Mouse (Mus musculus) liver, embryonic 11.5 days (tissue): ENCODE measurements around the gene Veph1. TPM values are rescaled to one million over a fixed set of nuclear protein-coding genes. Genes with fewer than 3 reads are reported as not detected.

ENCODE experiments used
- ATAC-seq: fragments of 200-750 bp; cut with Nextera tagmentation; replicated peaks from 2 replicates; pipeline ENCODE4 v1.8.0; 2017; ENCODE audit warnings: moderate number of reproducible peaks, mild to moderate bottlenecking, moderate TSS enrichment, moderate library complexity; ENCODE audit not compliant: low FRiP score
- DNase-seq: peaks from one replicate; pipeline ENCODE4 v3.0.0-alpha.2; 2017; ENCODE audit warnings: low spot score
- H3K27ac ChIP-seq: fragments of 300-500 bp; sonication (generic); 2 replicates; pipeline ENCODE4 v1.5.1; 2014; ENCODE audit warnings: mild to moderate bottlenecking, low read depth, low read length, control low read depth
- H3K27me3 ChIP-seq: fragments of 300-500 bp; sonication (generic); replicated peaks from 2 replicates; pipeline ENCODE4 v1.6.1; 2014; ENCODE audit warnings: low read length, mixed read lengths; ENCODE audit not compliant: control insufficient read depth, insufficient read depth
- H3K36me3 ChIP-seq: fragments of 300-500 bp; sonication (generic); 2 replicates; pipeline ENCODE4 v1.6.1; 2014; ENCODE audit warnings: mild to moderate bottlenecking, low read length, moderate library complexity, mixed read lengths; ENCODE audit not compliant: control insufficient read depth, insufficient read depth
- H3K4me1 ChIP-seq: fragments of 300-500 bp; sonication (generic); replicated peaks from 2 replicates; pipeline ENCODE4 v1.6.1; 2014; ENCODE audit warnings: low read length, mixed read lengths; ENCODE audit not compliant: control insufficient read depth, insufficient read depth
- H3K4me2 ChIP-seq: fragments of 300-500 bp; sonication (generic); 2 replicates; pipeline ENCODE4 v1.6.1; 2014; ENCODE audit warnings: mild to moderate bottlenecking, control low read depth, moderate library complexity
- H3K4me3 ChIP-seq: fragments of 300-500 bp; sonication (generic); 2 replicates; pipeline ENCODE4 v1.5.1; 2014; ENCODE audit warnings: low read depth, low read length, control low read depth
- H3K9ac ChIP-seq: fragments of 300-500 bp; sonication (generic); 2 replicates; pipeline ENCODE4 v1.6.1; 2014; ENCODE audit warnings: low read depth, low read length, control low read depth
- H3K9me3 ChIP-seq: fragments of 300-500 bp; sonication (generic); 2 replicates; pipeline ENCODE4 v1.6.1; 2016; ENCODE audit warnings: low read length, inconsistent platforms, mixed read lengths; ENCODE audit not compliant: control insufficient read depth
- WGBS: fragments of 180-500 bp; shearing (Covaris S2); extraction: QIAGEN DNeasy Blood & Tissue Kit; methylation state at CpG from one replicate; pipeline ENCODE4 v1.1.7; 2014; 5-methylcytosine and 5-hydroxymethylcytosine counted together
- polyA plus RNA-seq: library from polyadenylated mRNA; unstranded; fragments of >200 nt; fragmentation: Nextera tagmentation; extraction: Ambion mirVana; gene quantifications from 2 replicates; pipeline ENCODE4 v1.2.1, GENCODE M21; 2014

Gene Veph1
- polyA plus RNA-seq, 1 experiment from 2014 or later = 0.14 TPM

DNA sequence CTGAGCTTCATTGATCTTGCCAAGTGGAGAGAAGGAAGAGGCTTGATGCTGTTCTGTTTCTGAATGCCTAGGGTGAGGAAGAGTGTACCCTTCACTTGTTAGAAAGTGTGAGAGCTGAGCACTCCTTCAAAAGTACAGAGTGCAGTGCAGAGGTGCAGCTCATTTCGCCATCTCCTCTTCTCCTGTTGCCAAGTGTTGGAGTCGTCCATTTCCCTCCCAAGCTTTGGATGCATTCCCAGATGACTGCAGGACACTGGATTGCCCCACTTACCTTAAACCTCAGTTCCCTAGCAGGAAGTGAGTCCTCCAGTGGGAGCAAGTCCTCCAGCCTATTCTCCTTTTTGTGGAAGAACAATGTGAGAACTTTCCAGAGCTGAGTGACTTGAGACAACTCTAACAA, 263.3 kb downstream of the Veph1 start:
- DNase-seq (no peak), ATAC-seq (no peak)
- no peaks in the 10 kb centered on the region for H3K9me3 ChIP-seq
- no peak overlapping the region for H3K27ac ChIP-seq
- H3K4me1 ChIP-seq = no peaks in the 10 kb centered on the region
- H3K36me3 ChIP-seq = no peaks in the 10 kb centered on the region
- 73% methylated on average over 2 of the region's 2 CpGs for WGBS
- no peaks in the 10 kb centered on the region for H3K27me3 ChIP-seq
- H3K4me3 ChIP-seq = no peak overlapping the region
- no peak overlapping the region for H3K9ac ChIP-seq
- H3K4me2 ChIP-seq = no peak overlapping the region

DNA sequence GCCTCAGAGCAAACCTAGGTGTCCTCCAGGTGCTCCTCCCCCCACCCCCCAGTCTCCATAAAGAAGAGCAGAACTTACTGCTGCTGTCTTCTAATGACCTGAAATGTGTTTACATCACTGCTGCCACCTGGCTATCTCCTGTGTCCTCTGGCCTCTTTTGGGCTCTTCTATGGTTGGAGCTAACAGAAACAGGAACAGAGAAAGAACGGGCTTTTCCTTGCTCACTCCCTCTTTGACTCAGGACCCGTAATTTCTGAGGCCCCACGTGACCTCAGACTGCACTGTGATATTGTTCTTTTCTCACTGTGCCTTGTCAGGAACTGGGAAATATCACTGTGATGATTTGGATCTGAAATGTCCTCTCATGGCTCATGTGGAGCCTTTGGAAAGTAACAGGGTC, 271.2 kb downstream of the Veph1 start:
- Histone ChIP-seq H3K4me3 (no peak overlapping the region), H3K4me2 (no peak overlapping the region), H3K9me3 (no peaks in the 10 kb centered on the region), H3K27me3 (no peaks in the 10 kb centered on the region), H3K9ac (no peak overlapping the region), H3K36me3 (no peaks in the 10 kb centered on the region), H3K4me1 (no peaks in the 10 kb centered on the region), H3K27ac (no peak overlapping the region)
- no peak for DNase-seq
- ATAC-seq = no peak
- 76% methylated on average over 3 of the region's 3 CpGs for WGBS

DNA sequence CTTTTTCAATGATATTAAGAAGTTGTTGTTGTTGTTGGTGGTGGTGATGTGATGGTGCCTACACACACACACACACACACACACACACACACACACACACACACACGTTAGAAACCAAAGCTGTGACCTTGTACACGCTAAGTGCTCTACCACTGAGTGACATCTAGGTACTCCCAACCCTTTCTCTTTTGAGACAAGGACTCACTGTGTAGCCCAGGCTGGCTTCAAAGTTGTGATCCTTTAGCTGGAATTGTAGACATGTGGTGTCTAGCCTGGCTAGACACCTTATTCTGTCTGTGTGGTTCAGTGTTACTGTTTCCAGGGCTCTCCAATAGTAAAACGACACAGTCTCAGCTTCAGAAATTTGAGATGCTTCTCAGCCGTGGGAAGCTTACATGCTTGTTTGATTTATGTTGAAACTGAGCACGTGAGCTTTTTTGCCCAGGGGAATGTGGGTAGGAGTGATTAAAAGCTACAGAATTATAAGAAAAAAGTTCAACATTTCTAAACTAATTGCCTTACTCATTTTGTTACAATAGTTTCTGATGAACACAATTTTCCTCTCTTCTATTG, 272.3 kb downstream of the Veph1 start:
- no peak overlapping the region for H3K4me2 ChIP-seq
- no peaks in the 10 kb centered on the region for H3K9me3 ChIP-seq
- DNase-seq (no peak), ATAC-seq (no peak)
- no peaks in the 10 kb centered on the region for H3K27me3 ChIP-seq
- H3K27ac ChIP-seq = no peak overlapping the region
- no peak overlapping the region for H3K4me3 ChIP-seq
- no peak overlapping the region for H3K9ac ChIP-seq
- H3K4me1 ChIP-seq = no peaks in the 10 kb centered on the region
- 69% methylated on average over 5 of the region's 5 CpGs for WGBS
- H3K36me3 ChIP-seq = no peaks in the 10 kb centered on the region

DNA sequence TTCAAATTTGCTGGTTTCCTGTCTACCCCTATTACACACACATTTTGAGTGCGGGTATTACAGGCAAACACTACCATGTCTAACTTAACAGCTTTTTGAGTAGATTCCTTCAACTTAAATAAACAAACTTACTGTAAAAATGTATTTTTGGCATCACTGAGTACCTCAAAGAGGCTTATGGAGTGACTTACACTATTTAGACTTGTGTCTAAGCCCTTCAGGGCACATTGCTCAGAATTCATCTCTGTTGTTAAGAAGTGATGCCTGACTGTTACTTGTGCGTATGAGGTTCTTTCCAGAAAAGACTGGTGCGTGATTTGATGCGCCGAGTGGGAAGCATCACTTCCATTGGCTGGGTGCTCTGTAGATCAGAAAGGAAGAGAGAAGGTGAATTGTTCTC, 277.5 kb downstream of the Veph1 start:
- Histone ChIP-seq H3K36me3 (no peaks in the 10 kb centered on the region), H3K27ac (no peak overlapping the region), H3K9me3 (no peaks in the 10 kb centered on the region), H3K4me3 (no peak overlapping the region), H3K9ac (no peak overlapping the region), H3K4me2 (no peak overlapping the region), H3K27me3 (no peaks in the 10 kb centered on the region), H3K4me1 (no peaks in the 10 kb centered on the region)
- WGBS = 93% methylated on average over 5 of the region's 5 CpGs
- no peak for ATAC-seq
- no peak for DNase-seq

DNA sequence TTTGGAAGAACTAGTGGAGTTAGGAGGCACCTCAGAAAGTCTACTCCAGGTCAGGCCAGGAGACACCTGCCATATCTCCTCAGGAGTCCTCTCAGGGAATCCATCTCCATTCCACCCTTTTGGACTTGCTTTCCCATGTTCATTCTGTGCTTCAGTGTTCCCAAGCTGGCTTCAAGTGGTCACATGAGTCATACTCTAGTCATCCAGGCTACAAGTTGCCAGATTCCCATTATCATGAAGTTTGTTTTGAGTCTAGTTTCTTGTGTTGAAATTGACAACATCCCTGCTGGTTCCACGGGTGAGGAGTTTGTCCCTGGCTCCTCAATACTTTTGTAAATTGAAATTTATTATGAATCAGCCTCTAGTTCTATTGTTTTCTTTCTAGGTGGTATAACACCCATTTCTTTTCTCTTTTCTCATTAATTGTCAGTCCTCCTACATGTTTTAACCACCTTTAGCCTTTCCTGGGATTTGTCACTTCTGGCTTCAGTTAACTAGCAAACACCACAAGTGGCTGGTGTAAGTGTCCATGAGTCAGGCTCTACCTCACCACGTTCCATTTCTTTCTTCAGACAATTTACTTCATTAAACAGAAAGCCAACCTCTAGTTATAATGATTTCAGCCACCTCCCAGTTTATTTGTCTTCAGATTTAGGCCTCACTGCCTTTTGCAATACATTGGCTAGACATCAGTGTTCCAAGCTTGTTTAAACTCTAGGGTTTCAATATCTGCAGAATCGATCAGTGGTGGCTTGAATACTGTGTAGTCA, 288.8 kb downstream of the Veph1 start:
- Histone ChIP-seq H3K9ac (no peak overlapping the region), H3K4me2 (no peak overlapping the region), H3K9me3 (no peaks in the 10 kb centered on the region), H3K4me1 (no peaks in the 10 kb centered on the region), H3K27me3 (no peaks in the 10 kb centered on the region), H3K36me3 (no peaks in the 10 kb centered on the region), H3K4me3 (no peak overlapping the region), H3K27ac (no peak overlapping the region)
- no peak for DNase-seq
- 74% methylated on average over 3 of the region's 3 CpGs for WGBS
- ATAC-seq = no peak

DNA sequence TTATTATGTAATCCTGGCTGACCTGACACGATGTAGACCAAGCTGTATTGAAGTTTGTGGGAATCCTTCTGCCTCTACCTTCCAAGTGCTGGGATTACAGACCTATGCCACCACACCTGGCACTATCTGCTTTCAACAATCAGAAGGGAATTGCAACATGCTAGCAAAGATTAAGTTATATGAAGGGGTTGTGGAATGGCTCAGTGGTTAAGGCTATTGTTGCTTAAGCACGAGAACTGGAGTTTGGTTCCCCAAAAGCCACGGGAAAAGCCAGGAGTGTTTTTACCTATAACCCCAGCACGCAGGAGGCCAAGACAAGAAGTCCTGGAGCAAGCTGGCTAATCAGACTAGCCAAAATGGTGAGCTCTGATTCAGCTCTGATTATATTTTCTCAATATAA, 291.6 kb downstream of the Veph1 start:
- Histone ChIP-seq H3K9ac (no peak overlapping the region), H3K36me3 (no peaks in the 10 kb centered on the region), H3K9me3 (no peaks in the 10 kb centered on the region), H3K4me3 (no peak overlapping the region), H3K4me2 (no peak overlapping the region), H3K27me3 (no peaks in the 10 kb centered on the region), H3K4me1 (no peaks in the 10 kb centered on the region), H3K27ac (no peak overlapping the region)
- ATAC-seq = no peak
- 71% methylated on average over 4 of the region's 4 CpGs for WGBS
- no peak for DNase-seq

DNA sequence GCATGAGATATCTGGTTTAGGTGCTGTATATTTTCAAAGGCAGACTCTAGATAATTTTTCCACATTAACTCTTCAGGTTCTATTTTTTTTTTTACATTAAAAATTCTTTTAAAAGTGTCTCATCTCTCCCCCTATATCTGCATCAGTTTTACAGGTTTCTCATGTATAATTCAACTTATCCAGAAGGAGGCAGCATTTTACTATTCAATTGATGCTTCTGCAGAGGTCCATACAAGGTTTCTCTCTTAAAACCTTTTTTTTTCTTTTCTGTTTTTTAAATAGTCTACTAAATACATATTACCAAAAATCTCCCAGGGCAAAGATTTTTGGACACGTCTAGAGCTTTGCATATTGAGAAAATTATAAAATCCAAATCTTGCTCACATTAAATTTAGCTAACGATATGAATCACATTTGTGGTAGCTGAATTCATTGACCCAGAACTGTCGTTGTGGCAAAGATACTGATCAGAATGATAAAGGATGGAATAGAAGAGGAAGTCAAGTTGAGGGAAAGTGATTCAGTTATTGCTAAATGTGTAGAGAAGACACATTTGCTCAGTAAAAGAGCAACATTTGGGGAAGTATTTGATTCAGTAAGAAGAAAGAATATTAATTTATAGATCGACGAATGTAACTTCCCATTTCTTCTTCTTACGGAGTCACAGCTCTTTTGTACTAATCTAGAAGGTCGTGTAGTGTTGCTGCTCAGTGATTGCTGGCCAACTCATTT, 292.3 kb downstream of the Veph1 start:
- DNase-seq (no peak), ATAC-seq (no peak)
- WGBS = 58% methylated on average over 7 of the region's 7 CpGs
- Histone ChIP-seq H3K27ac (no peak overlapping the region), H3K4me1 (no peaks in the 10 kb centered on the region), H3K4me2 (no peak overlapping the region), H3K27me3 (no peaks in the 10 kb centered on the region), H3K9me3 (no peaks in the 10 kb centered on the region), H3K4me3 (no peak overlapping the region), H3K36me3 (no peaks in the 10 kb centered on the region), H3K9ac (no peak overlapping the region)
